Mouse (Mus musculus) myocyte (in vitro differentiated cells): ENCODE measurements at regions not wholly inside any gene's neighbourhood (a gene's known extent, or its start where the extent isn't known, plus 50 kb on each side); places are given as distances from the start of the nearest gene placed in this dataset.

Experiments used
- H3K27me3 ChIP-seq: one replicate; pipeline ENCODE4 v1.6.1; 2011; ENCODE audit not compliant: control insufficient read depth, insufficient read depth, insufficient read length
- H3K36me3 ChIP-seq: one replicate; pipeline ENCODE4 v1.6.1; 2011; ENCODE audit not compliant: control insufficient read depth, insufficient read depth
- H3K4me2 ChIP-seq: one replicate; pipeline ENCODE4 v1.6.1; 2011; ENCODE audit warnings: low read depth, control low read depth
- H3K4me3 ChIP-seq: one replicate; pipeline ENCODE4 v1.5.1; 2011; ENCODE audit warnings: mild to moderate bottlenecking, control low read depth, moderate library complexity
- H3K79me2 ChIP-seq: one replicate; pipeline ENCODE4 v1.6.1; 2011; ENCODE audit not compliant: control insufficient read depth, insufficient read depth
- H3ac ChIP-seq: one replicate; pipeline ENCODE4 v1.6.1; 2011; ENCODE audit not compliant: control insufficient read depth, insufficient read length
- CEBPB ChIP-seq: IDR thresholded peaks from 2 replicates; pipeline ENCODE4 v1.6.1; 2011; ENCODE audit warnings: mild to moderate bottlenecking, moderate library complexity; ENCODE audit not compliant: poor library complexity, insufficient read depth, severe bottlenecking
- E2F4 ChIP-seq: IDR thresholded peaks from one replicate; pipeline ENCODE4 v1.6.1; 2011; ENCODE audit warnings: mild to moderate bottlenecking, control low read depth, moderate library complexity; ENCODE audit not compliant: insufficient read depth
- MAX ChIP-seq: IDR thresholded peaks from one replicate; pipeline ENCODE4 v1.6.1; 2011; ENCODE audit warnings: low read depth, mild to moderate bottlenecking, control low read depth
- MYOD1 ChIP-seq, 3 experiments: IDR thresholded peaks; one replicate each; pipeline ENCODE4 v1.6.1; 2011; ENCODE audit warnings: control low read depth in 2 of 3, low read depth in 2 of 3, mild to moderate bottlenecking in 2 of 3, moderate library complexity in 1 of 3; ENCODE audit not compliant: insufficient read length in 2 of 3, control insufficient read depth in 1 of 3
- MYOG ChIP-seq, 3 experiments: IDR thresholded peaks; one replicate each; pipeline ENCODE4 v1.6.1; 2011; ENCODE audit warnings: control low read depth in 2 of 3, low read depth in 2 of 3, mild to moderate bottlenecking in 2 of 3; ENCODE audit not compliant: insufficient read length in 2 of 3, control insufficient read depth in 1 of 3, insufficient read depth in 1 of 3
- POLR2A ChIP-seq: IDR thresholded peaks from one replicate; pipeline ENCODE4 v1.6.1; 2011; ENCODE audit warnings: low read depth, mild to moderate bottlenecking, control low read depth, moderate library complexity; ENCODE audit not compliant: insufficient read length
- POLR2AphosphoS2 ChIP-seq: IDR thresholded peaks from one replicate; pipeline ENCODE4 v1.6.1; 2011; ENCODE audit warnings: low read depth, control low read depth; ENCODE audit not compliant: insufficient read length
- REST ChIP-seq: IDR thresholded peaks from one replicate; pipeline ENCODE4 v1.6.1; 2011; ENCODE audit warnings: mild to moderate bottlenecking, control low read depth, moderate library complexity; ENCODE audit not compliant: insufficient read depth, insufficient read length
- SRF ChIP-seq: IDR thresholded peaks from one replicate; pipeline ENCODE4 v1.6.1; 2011; ENCODE audit warnings: low read depth; ENCODE audit not compliant: control insufficient read depth, insufficient read length
- TCF12 ChIP-seq: IDR thresholded peaks from one replicate; pipeline ENCODE4 v1.6.1; 2011; ENCODE audit warnings: mild to moderate bottlenecking, control low read depth; ENCODE audit not compliant: poor library complexity, insufficient read depth, severe bottlenecking
- TCF3 ChIP-seq: IDR thresholded peaks from one replicate; pipeline ENCODE4 v1.6.1; 2011; ENCODE audit warnings: low read depth, control low read depth; ENCODE audit not compliant: insufficient read length
- USF1 ChIP-seq: IDR thresholded peaks from one replicate; pipeline ENCODE4 v1.6.1; 2011; ENCODE audit warnings: low read depth, mild to moderate bottlenecking, control low read depth, moderate library complexity

GRCm38 (mm10) chr12:16134446-16134845 is 317.7 kb upstream of the Trib2 start:
- Histone ChIP-seq H3K36me3 (no peaks in the 10 kb centered on the region), H3K27me3 (no peaks in the 10 kb centered on the region), H3ac (no peak overlapping the region), H3K79me2 (no peaks in the 10 kb centered on the region), H3K4me2 (no peak overlapping the region), H3K4me3 (no peak overlapping the region)
- TF ChIP-seq POLR2A (no peak), CEBPB (no peak), SRF (no peak)

GRCm38 (mm10) chr12:16133253-16133652 is 316.5 kb upstream of the Trib2 start:
- Histone ChIP-seq H3K27me3 (no peaks in the 10 kb centered on the region), H3ac (no peak overlapping the region), H3K4me2 (no peak overlapping the region), H3K36me3 (no peaks in the 10 kb centered on the region), H3K4me3 (no peak overlapping the region), H3K79me2 (no peaks in the 10 kb centered on the region)
- TF ChIP-seq SRF (no peak), MYOG (IDR thresholded peaks at IDR 0.05; ENCODE audit: control insufficient read depth in 1 of 3, insufficient read depth in 1 of 3, insufficient read length in 2 of 3, low read depth in 2 of 3) (no peak), E2F4 (no peak), POLR2AphosphoS2 (no peak), CEBPB (no peak), TCF12 (no peak), POLR2A (no peak), MAX (no peak), MYOD1 (IDR thresholded peaks at IDR 0.05; ENCODE audit: control insufficient read depth in 1 of 3, insufficient read length in 2 of 3, low read depth in 2 of 3) (no peak), TCF3 (no peak), REST (no peak)

DNA sequence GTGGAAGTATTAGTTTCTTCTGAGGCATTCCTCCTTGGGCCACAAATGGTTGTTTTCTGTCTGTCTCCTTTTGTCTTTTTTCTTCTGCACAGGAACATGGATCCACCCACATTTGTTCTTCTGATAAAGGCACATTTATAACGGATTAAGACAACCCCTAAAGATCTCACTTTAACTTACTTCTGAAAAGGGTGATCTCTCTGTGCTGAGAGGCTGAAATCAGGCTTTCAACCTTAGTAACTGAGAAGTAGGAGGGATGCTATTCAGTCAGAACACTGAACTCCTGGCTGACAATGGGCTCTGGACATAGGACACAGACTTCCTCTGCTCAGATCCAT is 315.0 kb upstream of the Trib2 start:
- Histone ChIP-seq H3K27me3 (no peaks in the 10 kb centered on the region), H3K4me3 (no peak overlapping the region), H3ac (no peak overlapping the region), H3K36me3 (no peaks in the 10 kb centered on the region), H3K79me2 (no peaks in the 10 kb centered on the region), H3K4me2 (no peak overlapping the region)
- TF ChIP-seq CEBPB (no peak), MYOD1 (IDR thresholded peaks at IDR 0.05; ENCODE audit: control insufficient read depth in 1 of 3, insufficient read length in 2 of 3, low read depth in 2 of 3) (no peak)

DNA sequence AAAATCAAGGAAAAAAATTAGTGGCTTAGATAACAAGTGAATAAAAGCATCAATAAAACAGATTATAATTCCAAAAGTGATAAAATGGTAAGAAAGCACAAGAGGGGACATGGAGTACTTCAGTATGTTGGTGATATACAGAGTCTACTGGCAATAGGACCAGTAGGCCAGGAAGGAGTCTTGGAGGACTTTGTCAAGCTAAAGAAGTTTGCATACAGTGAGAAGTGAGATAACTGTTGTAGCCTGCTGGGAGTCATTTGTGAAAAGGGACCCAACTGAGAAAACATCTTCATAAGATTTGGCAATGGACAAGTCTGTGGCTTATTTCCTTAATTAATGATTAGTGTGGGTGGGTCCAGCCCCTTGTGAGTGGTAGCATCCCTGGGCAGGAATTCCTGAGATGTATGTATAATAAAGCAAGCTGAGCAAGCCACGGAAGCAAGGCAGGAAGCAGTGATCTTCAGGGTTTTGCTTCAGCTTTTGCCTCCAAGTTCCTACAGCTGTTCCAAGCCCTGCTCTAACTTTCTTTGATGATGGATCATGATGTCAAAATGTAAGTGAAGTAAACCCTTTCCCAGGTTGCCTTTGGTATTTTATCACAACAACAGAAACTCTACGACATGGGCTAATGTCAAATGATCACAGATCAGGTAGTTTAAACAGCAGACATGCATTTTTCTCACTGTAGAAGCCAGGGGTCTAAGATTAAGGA is 314.5 kb upstream of the Trib2 start:
- H3K27me3 ChIP-seq: no peaks in the 10 kb centered on the region
- no peak overlapping the region for H3K4me3 ChIP-seq
- no peak overlapping the region for H3K4me2 ChIP-seq
- H3K36me3 ChIP-seq: no peaks in the 10 kb centered on the region
- no peak for TF ChIP-seq SRF
- TF ChIP-seq E2F4: no peak
- TF ChIP-seq MYOD1 (IDR thresholded peaks at IDR 0.05; ENCODE audit: control insufficient read depth in 1 of 3, insufficient read length in 2 of 3, low read depth in 2 of 3): no peak
- TF ChIP-seq REST: no peak
- TF ChIP-seq POLR2AphosphoS2: no peak
- no peak for TF ChIP-seq MAX
- TF ChIP-seq TCF3: no peak
- TF ChIP-seq MYOG (IDR thresholded peaks at IDR 0.05; ENCODE audit: control insufficient read depth in 1 of 3, insufficient read depth in 1 of 3, insufficient read length in 2 of 3, low read depth in 2 of 3): no peak
- TF ChIP-seq POLR2A: no peak
- TF ChIP-seq TCF12: no peak
- TF ChIP-seq CEBPB: no peak
- no peak for TF ChIP-seq USF1
- no peaks in the 10 kb centered on the region for H3K79me2 ChIP-seq
- H3ac ChIP-seq: no peak overlapping the region

DNA sequence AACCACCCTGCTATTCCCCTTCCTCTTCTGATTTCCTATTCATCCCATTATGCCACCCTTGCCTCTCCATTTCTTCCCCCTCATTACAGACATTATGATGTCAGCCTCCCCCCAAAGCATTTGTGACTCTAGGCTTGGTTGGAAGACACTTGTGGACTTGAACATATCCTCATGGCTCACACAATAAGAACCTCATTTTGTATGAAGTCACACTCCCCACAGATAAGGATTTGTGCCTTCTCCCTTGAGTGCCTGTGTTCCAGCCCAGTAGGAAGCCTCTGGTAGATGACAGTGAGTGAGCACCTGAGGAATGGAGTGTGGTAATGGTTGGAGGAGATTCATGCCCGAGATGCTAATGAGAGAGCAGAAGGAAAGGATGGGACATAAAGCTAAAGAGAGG is 313.9 kb upstream of the Trib2 start:
- Histone ChIP-seq H3K4me3 (no peak overlapping the region), H3K79me2 (no peaks in the 10 kb centered on the region), H3K36me3 (no peaks in the 10 kb centered on the region), H3K4me2 (no peak overlapping the region), H3K27me3 (no peaks in the 10 kb centered on the region), H3ac (no peak overlapping the region)
- TF ChIP-seq TCF12: no peak
- no peak for TF ChIP-seq REST
- no peak for TF ChIP-seq MYOG (IDR thresholded peaks at IDR 0.05; ENCODE audit: control insufficient read depth in 1 of 3, insufficient read depth in 1 of 3, insufficient read length in 2 of 3, low read depth in 2 of 3)

- no peak for TF ChIP-seq POLR2AphosphoS2
- H3K4me2 ChIP-seq: no peak overlapping the region
- no peak overlapping the region for H3K4me3 ChIP-seq
- H3K36me3 ChIP-seq: no peaks in the 10 kb centered on the region
- no peak overlapping the region for H3ac ChIP-seq
- H3K79me2 ChIP-seq: no peaks in the 10 kb centered on the region
- no peaks in the 10 kb centered on the region for H3K27me3 ChIP-seq
These were observed 313.2 kb upstream of the Trib2 start for GRCm38 (mm10) chr12:16129923-16130322.
